Mouse (Mus musculus): ENCODE results near the gene Ubald1. TPM values are rescaled to one million over a fixed set of nuclear protein-coding genes. Genes with fewer than 3 reads are reported as not detected.

The Ubald1 gene
- polyA plus RNA-seq, 1 experiment = 14.2 TPM

GRCm38 (mm10) chr16:4907386-4907785 lies 27.3 kb upstream of the Ubald1 start:
- Histone ChIP-seq H3K4me3 (ENCODE audit: insufficient read depth, low read depth, low read length) (no peak overlapping the region), H3K27ac (replicated peaks; ENCODE audit: low read depth, low read length) (no peak overlapping the region), H3K4me1 (ENCODE audit: control insufficient read depth, insufficient read depth, insufficient read length, low read length) (peaks cover 24% of the 10 kb centered on the region)

- no peak overlapping the region for H3K27ac ChIP-seq (replicated peaks; ENCODE audit: low read depth, low read length)
These were observed 26.4 kb upstream of the Ubald1 start for GRCm38 (mm10) chr16:4906559-4906958.

DNA sequence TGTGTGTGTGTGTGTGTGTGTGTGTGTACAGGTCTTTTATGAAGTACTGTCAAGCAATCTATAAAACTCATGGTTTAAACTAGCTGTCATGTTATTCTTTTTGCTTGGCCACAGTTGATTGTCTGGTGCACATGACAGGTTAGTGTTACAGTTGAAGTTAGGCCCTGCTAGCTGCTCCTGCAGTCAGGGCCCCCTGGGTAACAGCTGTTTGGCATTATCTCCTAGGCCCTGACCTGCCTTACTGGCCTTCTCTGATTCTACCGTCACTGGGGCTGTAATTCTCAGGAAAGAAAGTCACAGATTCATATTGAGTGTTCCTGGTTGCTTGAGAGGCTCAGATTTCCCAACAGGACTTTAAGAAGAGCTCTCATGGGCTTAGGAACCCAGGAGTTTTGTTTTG lies 25.5 kb upstream of the Ubald1 start:
- H3K4me3 ChIP-seq (ENCODE audit: insufficient read depth, low read depth, low read length) = no peak overlapping the region
- H3K27ac ChIP-seq (replicated peaks; ENCODE audit: low read depth, low read length) = no peak overlapping the region; the same call in 1 of the 2 replicates
- peaks cover 23% of the 10 kb centered on the region for H3K4me1 ChIP-seq (ENCODE audit: control insufficient read depth, insufficient read depth, insufficient read length, low read length)

More at GRCm38 (mm10) chr16:4906559-4906958, 26.4 kb upstream of the Ubald1 start:
- Histone ChIP-seq H3K4me1 (ENCODE audit: control insufficient read depth, insufficient read depth, insufficient read length, low read length) (peaks cover 23% of the 10 kb centered on the region), H3K4me3 (ENCODE audit: insufficient read depth, low read depth, low read length) (no peak overlapping the region)

GRCm38 (mm10) chr16:4904878-4905277 lies 24.8 kb upstream of the Ubald1 start:
- no peak overlapping the region for H3K27ac ChIP-seq (replicated peaks; ENCODE audit: low read depth, low read length)
- H3K4me3 ChIP-seq (ENCODE audit: insufficient read depth, low read depth, low read length) = no peak overlapping the region
- H3K4me1 ChIP-seq (ENCODE audit: control insufficient read depth, insufficient read depth, insufficient read length, low read length) = peaks cover 23% of the 10 kb centered on the region

- H3K27ac ChIP-seq (replicated peaks; ENCODE audit: low read depth, low read length) = no peak overlapping the region
- H3K4me1 ChIP-seq (ENCODE audit: control insufficient read depth, insufficient read depth, insufficient read length, low read length) = peaks cover 23% of the 10 kb centered on the region
- no peak overlapping the region for H3K4me3 ChIP-seq (ENCODE audit: insufficient read depth, low read depth, low read length)
These were observed 23.5 kb upstream of the Ubald1 start for GRCm38 (mm10) chr16:4903491-4904102.

DNA sequence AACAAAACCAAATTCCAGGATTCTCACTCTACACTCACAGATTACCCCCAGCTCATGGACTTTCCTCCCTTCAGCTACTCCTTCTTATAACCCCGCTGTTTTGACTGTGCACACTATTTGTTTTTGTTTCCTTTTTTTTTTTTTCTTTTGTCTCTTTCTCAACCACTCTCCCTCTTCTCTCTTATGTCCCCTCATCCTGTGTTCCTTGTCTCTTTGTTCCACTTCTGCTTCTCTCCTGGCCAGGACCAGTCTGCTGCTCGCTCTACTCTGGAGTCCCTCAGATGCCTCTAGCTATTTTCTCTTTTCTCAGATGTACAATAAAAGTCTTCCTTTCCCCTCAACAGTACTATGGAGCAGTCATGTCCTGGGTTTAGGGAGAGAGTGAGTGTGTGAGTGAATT lies 22.3 kb upstream of the Ubald1 start:
- Histone ChIP-seq H3K27ac (replicated peaks; ENCODE audit: low read depth, low read length) (no peak overlapping the region), H3K4me3 (ENCODE audit: insufficient read depth, low read depth, low read length) (no peak overlapping the region), H3K4me1 (ENCODE audit: control insufficient read depth, insufficient read depth, insufficient read length, low read length) (peaks cover 26% of the 10 kb centered on the region)

GRCm38 (mm10) chr16:4901167-4901566 lies 21.1 kb upstream of the Ubald1 start:
- Histone ChIP-seq H3K4me1 (ENCODE audit: control insufficient read depth, insufficient read depth, insufficient read length, low read length) (peaks cover 30% of the 10 kb centered on the region), H3K4me3 (ENCODE audit: insufficient read depth, low read depth, low read length) (no peak overlapping the region), H3K27ac (replicated peaks; ENCODE audit: low read depth, low read length) (no peak overlapping the region)

- H3K27ac ChIP-seq (replicated peaks; ENCODE audit: low read depth, low read length) = no peak overlapping the region
- peaks cover 28% of the 10 kb centered on the region for H3K4me1 ChIP-seq (ENCODE audit: control insufficient read depth, insufficient read depth, insufficient read length, low read length)
- no peak overlapping the region for H3K4me3 ChIP-seq (ENCODE audit: insufficient read depth, low read depth, low read length)
These were observed 19.6 kb upstream of the Ubald1 start for GRCm38 (mm10) chr16:4899711-4900110.

DNA sequence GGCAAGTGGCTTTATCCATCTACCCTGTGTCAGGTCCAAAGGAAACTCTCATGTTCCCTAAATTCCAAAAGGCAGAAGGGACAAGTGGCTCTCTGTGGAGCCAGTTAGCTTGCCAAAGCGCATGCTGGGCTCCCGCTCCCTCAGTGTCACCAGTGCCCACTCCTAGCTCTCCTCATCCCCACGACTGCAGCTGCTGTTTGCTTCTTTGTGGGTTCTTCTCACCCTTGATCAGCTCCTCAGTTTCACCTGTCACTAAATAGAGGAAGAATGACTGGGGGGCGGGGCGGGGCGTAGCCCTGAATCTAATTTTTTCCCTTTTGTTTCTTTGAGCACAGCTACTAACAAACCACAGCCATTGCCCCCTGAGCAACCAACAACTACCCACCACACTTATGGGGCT lies 18.8 kb upstream of the Ubald1 start:
- peaks cover 35% of the 10 kb centered on the region for H3K4me1 ChIP-seq (ENCODE audit: control insufficient read depth, insufficient read depth, insufficient read length, low read length)
- no peak overlapping the region for H3K27ac ChIP-seq (replicated peaks; ENCODE audit: low read depth, low read length)
- H3K4me3 ChIP-seq (ENCODE audit: insufficient read depth, low read depth, low read length) = no peak overlapping the region

DNA sequence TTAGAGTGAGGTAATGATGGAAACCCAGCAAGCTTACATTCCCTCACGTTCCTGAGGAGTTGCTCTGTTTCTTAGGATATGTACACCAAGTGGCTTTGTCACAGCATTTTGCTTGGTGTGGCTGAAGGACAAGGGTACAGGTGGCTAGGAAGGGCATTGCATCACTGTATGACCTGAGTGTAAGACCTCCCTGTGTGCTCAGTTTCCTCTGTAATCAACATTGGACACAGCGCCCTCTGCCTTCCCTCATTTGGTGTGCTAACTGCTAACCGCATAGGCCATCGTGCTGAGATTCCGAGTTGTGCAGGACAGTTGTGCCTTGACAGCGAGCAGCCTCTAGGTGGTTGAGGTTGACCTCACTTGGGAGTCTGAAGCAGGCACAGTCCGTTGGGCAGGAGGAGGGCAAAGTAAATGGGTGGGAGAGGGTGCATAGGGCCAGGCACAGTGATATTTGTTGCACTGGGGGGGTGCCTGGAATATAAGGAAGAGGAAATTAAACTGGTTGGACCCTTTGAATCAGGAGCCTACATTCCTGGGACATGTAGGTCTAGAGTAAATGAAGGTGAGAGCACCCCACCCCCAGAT lies 17.1 kb upstream of the Ubald1 start:
- Histone ChIP-seq H3K27ac (replicated peaks; ENCODE audit: low read depth, low read length) (0 out of 2 replicates have a peak overlapping the region, but pooled peaks have one; percentile 18), H3K4me1 (ENCODE audit: control insufficient read depth, insufficient read depth, insufficient read length, low read length) (peaks cover 33% of the 10 kb centered on the region), H3K4me3 (ENCODE audit: insufficient read depth, low read depth, low read length) (no peak overlapping the region)

GRCm38 (mm10) chr16:4896249-4897027 lies 16.3 kb upstream of the Ubald1 start:
- Histone ChIP-seq H3K4me1 (ENCODE audit: control insufficient read depth, insufficient read depth, insufficient read length, low read length) (peaks cover 33% of the 10 kb centered on the region), H3K4me3 (ENCODE audit: insufficient read depth, low read depth, low read length) (no peak overlapping the region), H3K27ac (replicated peaks; ENCODE audit: low read depth, low read length) (peak overlapping the region; percentile 18; the same call in 1 of the 2 replicates)

DNA sequence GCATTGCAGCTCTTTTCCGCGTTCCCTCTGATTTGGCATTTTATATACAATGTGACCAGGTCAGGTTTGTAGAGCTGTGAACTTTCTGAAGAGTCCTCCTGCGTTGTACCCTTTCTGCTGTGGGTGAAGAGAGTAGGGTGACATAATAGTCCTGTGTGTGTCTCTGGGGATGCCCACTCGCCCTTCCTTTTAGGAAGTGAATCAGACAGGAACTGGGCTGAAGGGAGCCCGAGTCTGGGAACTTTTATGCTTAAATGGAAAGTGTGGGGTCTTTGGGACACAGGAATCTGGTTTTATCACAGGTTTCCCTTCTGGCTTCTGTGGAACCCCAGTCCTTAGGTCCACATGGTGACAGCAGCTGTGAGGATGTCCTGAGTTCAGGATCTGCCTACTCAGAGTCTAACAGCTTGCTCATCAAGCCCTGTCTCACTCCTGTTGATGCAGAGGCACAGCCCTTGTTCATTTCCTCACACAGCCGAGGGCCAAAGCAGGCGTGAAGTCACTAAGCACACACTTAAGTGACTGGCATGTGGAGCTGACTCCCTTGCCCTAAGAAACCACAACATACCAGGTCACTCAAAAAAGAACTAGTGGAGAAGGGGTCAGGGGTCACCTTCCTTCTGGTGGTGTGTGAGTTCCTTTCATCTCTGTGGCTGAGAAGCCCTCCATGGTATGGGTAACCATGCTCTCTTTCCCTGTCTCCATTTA lies 14.2 kb upstream of the Ubald1 start:
- Histone ChIP-seq H3K4me1 (ENCODE audit: control insufficient read depth, insufficient read depth, insufficient read length, low read length) (peaks cover 33% of the 10 kb centered on the region), H3K27ac (replicated peaks; ENCODE audit: low read depth, low read length) (peak overlapping the region; percentile 90), H3K4me3 (ENCODE audit: insufficient read depth, low read depth, low read length) (no peak overlapping the region)

- Histone ChIP-seq H3K4me3 (ENCODE audit: insufficient read depth, low read depth, low read length) (no peak overlapping the region), H3K27ac (replicated peaks; ENCODE audit: low read depth, low read length) (no peak overlapping the region), H3K4me1 (ENCODE audit: control insufficient read depth, insufficient read depth, insufficient read length, low read length) (peaks cover 37% of the 10 kb centered on the region)
These were observed 12.1 kb upstream of the Ubald1 start for GRCm38 (mm10) chr16:4892171-4892570.

GRCm38 (mm10) chr16:4890201-4890709 lies 10.1 kb upstream of the Ubald1 start:
- Histone ChIP-seq H3K27ac (replicated peaks; ENCODE audit: low read depth, low read length) (no peak overlapping the region), H3K4me1 (ENCODE audit: control insufficient read depth, insufficient read depth, insufficient read length, low read length) (peaks cover 22% of the 10 kb centered on the region), H3K4me3 (ENCODE audit: insufficient read depth, low read depth, low read length) (no peak overlapping the region)

DNA sequence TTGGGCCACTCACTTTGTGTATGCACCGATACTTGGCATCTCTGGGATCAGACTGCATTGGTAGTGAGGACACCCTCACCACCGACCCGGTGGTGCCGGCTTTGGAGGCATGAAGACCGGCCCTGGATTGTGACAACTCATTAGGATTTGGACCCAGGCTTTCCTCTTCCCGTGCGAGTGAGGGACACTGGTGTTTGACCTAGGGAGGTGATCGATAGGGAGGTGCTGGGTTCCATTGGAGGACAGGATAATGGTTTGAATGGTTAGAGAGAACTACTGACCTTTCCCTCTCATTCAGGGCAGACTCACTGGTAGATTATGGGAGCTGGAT lies 6.5 kb upstream of the Ubald1 start:
- peak overlapping the region; percentile 75 for H3K4me3 ChIP-seq (ENCODE audit: insufficient read depth, low read depth, low read length)

More for the DNA sequence above, 6.5 kb upstream of the Ubald1 start:
- peaks cover 8% of the 10 kb centered on the region for H3K4me1 ChIP-seq (ENCODE audit: control insufficient read depth, insufficient read depth, insufficient read length, low read length)
- H3K27ac ChIP-seq (replicated peaks; ENCODE audit: low read depth, low read length) = peak overlapping the region; percentile 83

All from brown adipose tissue, adult 24 weeks (tissue).